Mouse (Mus musculus): ENCODE data around the gene Bcl2l12.

The Bcl2l12 gene

DNA sequence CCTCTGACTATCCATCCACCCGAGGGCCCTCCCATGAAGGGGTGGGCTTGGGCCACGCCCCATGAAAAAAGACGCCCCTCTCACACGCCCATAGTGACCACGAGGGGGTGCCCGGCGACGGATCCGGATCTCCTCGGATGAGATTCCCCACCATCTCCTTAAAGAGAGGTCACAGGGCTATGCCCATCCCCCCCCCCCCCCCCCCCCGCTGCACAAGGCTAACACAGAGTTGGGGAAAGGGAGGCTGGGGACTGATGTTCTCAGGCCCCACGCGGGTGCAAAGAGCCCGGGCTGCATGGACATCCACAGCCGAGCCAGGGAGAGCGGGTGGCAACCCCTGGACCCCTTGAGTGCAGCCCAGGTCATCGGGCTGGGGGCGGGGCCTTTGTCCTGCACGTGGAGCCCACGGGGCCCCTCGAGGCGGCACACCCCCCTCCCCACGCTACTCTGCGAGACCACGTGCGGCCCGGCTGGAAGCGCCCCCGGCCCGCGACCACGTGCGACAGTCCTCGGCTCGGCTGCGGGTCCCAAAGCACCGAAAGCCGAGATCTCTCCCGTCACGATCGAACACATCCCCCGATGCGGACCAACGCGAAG, 12.8 kb downstream of the Bcl2l12 start:
- peak; percentile 84 for DNase-seq

DNA sequence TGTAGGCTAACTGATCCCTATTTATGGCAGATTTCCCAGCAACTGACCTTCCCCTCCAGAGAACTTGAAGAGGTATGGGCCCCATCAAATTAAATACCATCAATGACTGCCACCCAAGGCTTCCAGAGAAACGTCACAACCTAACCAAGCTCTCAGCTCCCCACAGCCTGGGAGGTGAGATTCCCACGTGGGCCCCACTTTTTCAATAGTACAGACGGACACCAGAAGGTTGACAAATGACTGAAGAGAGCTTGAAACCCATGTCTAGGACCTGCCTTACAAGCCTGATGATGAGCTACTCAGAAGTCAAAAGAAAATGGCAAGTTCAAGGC, 13.7 kb downstream of the Bcl2l12 start:
- no peak for DNase-seq

DNA sequence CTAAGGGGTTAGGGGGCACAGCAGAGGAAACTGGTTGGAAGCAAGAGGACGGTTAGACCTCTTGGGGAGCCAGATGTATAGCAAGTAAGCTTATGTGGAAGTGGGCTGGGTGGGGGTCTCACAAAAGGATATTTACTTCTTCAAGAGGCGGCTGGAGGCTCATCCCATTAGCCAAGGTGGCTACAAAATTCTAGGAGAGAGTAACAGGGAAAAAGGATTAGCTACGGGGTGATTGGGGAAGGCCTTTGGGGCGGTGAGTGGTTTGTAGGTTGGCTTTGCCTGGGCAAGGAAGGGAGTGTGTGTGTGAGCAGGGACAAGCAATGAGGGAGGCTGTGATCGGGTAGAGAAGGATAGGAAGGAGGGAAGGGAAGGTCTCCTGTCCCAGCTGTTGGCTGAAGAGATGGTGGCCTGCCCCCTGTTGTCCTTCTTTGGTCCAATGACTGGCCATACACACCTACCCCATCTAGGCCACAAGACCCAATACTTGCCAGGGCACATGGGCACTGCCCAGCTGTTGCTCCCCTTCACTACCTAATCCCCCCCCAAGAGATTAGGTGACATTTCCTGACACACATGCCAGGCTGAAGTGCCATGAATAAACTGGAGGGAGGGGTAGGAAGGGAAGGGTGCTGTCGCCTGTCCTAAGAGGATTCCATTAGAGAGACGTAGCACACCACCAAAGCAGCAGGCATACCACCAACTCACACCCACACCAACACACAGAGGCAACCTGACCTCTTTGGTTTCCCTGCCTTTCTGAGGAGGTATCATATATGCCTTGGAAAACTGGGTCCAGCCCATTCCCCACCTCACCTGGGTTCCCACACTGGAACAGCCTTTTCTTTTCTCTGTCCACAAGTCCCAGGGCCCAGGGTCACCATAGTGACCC, 14.3 kb downstream of the Bcl2l12 start:
- no peak for DNase-seq

DNA sequence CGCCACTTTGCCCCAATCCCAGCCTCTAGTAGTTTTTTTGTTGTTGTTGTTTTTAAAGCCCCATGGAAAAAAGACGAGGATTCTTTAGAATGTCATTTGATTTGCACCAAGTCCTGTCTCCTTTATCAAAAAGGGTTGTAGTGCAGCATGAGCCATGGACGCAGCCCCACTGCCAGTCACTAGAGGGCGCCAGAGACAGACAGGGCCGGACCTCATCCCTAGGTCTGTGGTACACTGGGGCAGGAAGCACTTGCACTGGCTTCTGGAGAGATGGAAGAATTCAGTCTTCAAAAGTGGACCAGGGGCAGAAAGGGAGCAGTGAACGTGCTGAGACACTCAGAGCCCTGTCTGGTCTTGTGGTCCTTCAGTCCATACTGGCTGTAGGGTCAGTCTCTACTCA, 15.4 kb downstream of the Bcl2l12 start:
- DNase-seq = peak; percentile 84

DNA sequence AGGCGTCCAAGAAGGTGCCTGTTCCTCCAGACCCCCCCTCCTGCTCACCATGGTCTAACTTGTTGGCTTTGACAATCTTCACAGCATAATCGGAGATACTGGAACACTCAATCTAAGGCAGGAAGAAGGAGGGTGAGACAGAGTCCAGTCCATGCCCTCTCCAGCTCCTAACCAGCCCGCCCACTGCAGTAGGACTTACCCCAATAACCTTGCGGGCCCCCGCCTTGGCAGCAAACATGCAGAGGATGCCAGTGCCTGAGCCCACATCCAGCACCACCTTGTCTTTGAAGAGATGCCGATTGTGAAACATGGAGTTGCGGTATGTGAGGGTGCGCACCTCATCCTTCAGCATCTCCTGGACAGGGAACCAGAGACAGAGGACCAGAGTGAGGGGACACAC, 17.0 kb downstream of the Bcl2l12 start:
- DNase-seq = no peak

DNA sequence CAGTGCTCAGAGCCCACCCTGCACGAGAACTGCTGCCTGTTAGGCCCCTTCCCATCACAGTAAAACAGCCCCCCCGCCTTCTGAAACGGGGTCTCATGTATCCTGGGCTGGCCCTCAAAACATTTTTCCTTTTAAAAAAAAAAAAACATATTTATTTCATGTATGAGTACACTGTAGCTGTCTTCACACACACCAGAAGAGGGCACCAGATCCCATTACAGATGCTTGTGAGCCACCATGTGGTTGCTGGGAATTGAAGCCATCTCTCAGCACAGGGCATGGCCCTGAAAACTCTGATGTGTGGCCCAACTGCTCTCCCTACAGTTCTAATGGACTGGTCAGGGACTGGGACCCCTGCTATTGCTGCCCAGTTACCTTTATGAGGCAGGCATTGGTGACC, 20.2 kb downstream of the Bcl2l12 start:
- DNase-seq = no peak

DNA sequence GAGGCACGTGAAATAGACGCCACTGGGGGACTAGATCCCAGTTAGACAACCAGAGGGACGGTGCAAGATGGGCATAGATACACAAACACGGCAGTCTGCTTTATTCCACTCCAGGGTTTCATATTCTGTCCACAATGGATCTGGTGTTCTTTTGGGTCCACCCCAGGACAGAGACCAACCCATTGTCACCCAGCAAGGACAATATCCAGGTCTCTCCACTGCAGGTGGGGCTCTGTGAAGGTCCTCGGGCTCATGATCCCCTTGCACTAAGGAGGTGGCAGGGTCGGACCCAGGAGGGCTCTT, 23.4 kb downstream of the Bcl2l12 start:
- DNase-seq = no peak

DNA sequence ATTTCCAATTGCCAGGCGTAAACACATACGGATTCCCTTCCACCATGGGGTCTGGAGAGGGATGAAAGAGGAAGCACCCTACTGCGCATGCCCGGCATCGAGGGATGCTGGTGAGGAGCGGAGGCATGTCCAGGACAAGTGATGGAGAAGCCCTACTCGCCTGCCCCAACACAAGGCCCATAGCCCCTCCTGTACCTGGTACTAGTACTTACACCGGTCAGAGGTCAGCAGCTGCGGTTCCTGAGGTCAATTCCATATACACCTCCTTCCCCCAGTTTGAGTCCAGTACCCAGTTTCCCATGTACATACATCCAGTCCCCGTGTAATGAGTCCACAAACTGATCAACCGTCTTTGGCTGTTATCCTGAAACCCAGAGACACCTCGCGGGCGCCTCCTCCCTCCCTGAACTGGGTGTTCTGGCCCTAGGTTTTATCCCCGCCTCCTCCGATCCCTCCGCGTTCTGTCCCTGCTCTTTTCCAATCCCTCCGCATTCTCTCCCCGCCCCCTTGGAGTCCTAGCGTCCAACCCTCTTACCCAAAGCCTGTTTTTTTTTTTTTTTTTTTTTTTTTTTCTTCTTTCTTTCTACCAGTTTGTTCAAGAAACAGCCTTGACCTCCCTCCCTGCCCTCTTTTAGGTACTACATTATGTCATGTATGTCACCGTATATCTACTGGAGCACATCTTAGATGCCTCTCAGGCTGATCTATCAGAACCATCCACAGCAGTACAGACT, 24.0 kb downstream of the Bcl2l12 start, which contains the start of gene Cpt1c:
TSS of gene Cpt1c (minus strand) at position 469 of the 734 bp plus-strand sequence.
- peak; percentile 94 for DNase-seq

DNA sequence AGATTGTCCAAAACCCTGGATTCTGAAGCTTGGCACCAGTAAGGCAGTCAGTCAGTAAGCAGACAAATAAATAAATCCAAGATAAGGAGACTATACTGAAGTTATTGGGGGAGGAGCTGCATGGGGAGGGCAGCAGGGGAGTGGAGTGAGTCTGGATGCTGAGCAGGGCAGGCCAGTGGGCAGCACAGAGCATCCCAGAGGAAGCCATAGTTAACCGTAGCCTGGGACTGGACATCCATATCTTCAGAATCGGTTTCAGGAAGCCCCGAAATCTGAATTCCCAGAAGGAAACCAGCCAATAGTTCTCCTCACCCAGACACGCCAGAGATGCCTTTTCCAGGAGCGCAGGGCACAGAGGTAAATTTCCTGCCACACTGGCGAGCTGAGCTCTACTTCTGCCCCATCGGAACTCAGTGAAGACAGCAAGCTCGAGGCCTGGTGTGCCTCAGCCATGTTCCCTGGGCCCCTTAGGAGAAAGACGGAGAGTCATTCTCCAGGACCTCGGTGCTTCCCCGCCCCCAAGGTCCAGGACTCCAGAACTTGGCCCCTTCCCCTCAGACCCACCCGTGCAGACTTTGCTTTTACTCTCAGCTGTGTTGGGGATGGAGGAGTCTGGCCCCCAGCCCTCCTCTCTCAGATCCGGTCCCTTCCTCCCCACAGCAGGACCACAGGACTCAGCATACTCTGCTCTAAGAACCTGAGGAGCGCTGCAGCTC, 24.9 kb downstream of the Bcl2l12 start:
- DNase-seq = no peak

DNA sequence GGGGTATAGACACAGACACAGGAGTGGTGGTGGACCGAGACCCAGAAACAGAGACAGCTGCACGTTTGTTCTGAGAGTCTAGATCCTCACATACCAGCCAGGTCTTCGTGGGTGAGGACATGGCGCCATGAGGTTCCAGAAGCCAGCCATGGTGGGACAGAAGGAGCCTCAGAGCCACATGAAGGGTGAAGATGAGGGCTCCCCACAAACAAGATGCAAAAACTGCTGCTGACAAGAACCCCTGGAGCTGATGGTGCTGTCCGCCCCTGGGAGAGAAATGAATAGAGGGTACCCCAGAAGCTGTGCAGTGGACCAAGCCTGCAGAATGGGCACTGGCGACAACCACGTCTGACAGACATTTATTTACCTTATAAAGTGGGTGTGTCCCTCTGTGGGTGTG, 27.4 kb downstream of the Bcl2l12 start:
- DNase-seq = no peak

DNA sequence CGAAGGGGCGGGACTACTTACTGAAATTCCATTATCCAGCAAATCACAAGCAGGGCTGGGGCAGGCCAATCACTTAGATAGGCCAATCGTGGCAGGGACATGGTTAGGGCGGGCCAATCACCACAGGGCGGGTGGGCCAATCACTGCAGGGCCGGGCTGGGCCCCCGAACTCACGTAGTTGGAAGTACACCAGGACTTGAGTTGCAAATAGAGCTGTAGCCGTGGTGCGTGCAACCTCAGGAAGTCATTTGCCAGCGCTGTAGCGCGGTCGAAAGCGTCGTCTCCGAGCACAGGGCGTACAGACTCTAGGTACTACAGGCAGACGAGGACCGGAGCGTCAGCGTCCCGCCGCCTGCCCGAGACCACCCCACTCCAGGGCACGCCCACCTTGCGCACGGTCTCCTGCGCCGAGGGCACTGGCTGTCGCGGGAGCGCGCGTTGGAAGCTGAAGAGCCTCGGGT, 28.3 kb downstream of the Bcl2l12 start:
- DNase-seq = peak; percentile 93

DNA sequence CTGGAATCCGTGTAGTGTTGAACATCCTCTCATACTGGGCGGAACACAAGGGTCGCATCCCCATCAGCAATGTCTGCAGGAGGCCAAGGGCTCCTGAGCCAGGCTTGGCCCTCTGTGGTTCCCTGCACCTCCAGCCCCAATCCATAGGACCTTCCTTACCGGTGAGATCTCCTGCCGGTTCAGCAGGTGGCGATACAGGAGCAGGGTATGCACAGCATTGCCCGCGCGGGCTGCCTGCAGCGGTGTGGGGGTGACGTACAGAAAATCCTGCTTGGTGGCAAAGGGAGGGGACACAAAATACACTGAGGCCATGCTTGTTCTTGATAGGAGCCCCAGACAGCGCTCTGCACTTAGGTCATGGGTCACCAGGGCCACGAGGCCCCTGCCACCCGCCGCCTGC, 31.9 kb downstream of the Bcl2l12 start:
- no peak for DNase-seq

DNA sequence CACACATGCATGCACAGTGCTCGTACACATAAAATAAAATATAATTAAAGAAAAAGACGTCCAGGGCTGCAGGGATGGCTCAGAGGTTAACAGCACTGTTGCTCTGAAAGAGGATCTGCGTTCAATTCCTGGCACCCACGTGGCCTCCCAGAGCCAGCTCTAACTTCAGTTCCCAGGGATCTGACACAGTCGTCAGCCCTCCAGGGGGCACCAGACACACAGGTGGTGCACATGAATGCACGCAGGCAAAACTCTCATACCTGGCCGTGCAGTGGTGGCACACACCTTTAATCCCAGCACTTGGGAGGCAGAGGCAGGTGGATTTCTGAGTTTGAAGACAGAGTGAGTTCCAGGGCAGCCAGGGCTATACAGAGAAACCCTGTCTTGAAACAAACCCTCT, 32.5 kb downstream of the Bcl2l12 start:
- no peak for DNase-seq

DNA sequence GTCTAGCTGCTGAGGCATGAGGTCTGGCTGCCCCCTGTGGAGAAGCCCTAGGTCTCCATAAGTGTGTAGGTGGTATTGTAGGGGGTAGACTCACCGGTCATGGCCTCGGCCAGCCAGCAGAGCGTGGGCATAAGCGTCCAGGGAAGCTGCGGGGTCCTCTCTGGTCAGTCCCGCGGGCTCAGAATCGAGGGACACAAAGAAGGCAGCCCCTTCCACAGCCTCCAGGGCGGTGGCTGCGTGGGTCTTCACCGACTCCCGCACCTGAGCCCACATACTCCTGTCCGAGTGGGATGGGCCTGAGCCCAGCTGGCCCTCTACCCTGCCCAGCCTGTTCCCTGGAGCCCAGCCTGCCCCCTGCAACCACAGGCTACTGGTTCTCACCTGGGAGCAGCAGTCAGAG, 33.5 kb downstream of the Bcl2l12 start:
- no peak for DNase-seq

DNA sequence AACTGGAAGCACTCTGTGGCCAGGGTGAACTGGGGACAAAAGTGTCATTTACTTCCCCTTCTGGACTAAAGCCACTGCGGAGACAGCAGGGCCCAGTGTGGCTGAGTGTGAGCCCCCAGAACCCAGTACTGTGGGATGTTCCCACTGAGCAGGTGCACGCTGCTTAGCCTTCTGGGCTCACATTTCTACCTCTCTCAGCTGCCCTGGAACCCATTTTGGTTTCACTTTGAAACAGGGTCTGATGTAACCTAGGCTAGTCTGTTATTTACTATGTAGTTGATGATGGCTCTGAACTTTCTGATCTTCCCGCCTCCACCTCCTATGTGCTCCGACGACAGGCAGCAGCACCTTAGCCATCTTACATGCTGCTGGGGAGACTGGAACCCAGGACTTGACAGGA, 35.7 kb downstream of the Bcl2l12 start:
- DNase-seq = no peak

DNA sequence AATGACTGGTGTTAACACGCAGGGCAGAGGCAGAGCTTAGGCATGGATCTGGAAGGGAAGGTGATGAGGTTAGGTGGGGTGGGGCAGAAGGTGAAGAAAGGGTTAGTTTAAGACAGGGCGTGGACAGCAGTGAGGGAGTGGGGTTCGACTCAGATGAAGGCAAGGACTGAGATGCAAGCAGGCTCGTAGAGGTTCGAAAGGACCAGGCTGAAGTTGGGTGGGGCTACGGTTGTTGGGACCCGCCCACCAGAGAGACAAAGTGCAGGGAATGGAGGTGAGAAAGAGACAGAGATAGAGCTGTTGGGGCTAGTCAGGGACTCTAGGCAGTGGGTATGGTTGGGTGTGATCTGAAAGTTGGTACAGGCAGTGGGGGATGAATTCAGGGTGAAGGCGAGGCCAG, 36.2 kb downstream of the Bcl2l12 start:
- no peak for DNase-seq

DNA sequence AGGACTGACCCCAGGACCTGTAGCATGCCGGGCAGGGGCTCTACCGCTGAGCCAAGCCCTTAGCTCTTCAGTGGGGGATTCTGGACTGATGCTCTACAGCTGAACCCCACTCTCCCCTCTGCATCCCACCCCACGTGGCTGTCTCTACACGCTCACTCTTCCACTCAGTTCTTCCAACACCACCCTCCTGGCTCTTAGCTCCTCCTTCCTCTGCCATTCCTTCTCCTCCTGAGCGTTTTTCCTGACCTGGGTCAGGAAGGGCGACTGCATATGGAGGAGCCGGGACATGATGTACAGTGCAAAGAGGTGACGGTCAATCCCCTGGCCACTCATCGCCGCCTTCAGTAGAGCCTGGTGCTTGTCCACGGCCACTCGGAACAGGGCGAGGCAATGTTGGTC, 38.0 kb downstream of the Bcl2l12 start:
- DNase-seq = no peak

DNA sequence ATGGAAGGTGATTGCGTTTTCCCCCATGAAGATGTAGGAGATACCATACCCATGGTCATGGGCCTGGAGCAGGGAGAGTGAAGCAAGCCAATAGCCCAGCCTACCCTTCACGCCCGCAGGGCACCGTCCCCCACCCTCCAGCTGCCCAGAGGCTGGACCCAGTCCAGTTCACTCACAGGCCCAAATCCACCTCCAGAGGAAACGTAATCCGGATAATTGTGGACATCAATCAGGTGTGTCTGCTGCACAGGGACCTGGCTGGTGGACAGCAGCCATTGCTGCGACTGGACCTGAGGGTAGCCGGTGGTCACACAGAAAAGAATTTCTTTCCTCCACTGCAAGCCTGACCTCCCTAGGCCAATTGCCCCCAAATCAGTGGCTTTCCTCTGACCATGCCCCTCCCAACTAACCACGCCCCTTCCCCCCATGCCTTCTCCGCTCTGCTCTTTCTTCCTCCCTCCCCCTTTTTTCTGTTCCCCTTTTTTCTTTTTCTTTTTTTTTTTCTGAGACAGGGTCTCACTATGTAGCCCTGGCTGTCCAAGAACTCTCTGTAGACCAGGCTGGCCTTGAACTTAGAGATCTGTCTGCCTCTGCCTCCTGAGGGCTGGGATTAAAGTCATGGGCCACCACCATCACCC, 38.5 kb downstream of the Bcl2l12 start:
- DNase-seq = no peak

DNA sequence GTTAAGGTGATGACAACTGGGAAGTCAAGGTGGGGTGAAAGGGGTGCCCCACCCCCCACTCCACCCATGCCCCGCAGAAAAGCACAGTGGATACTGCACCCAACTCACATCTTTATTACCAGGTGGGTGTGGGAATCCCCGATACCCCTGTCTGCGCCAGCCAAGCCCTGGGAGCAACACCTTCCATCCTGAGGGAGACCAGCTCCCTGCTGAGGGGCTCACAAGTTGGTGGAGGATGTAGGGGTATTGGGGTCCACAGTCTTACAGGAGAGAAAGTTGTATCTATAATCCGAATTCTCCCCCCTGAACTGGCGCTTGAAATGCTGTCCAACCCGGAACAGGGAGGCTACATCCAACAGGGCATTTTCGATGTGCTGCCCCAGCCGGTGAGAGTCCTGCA, 39.2 kb downstream of the Bcl2l12 start:
- no peak for DNase-seq

DNA sequence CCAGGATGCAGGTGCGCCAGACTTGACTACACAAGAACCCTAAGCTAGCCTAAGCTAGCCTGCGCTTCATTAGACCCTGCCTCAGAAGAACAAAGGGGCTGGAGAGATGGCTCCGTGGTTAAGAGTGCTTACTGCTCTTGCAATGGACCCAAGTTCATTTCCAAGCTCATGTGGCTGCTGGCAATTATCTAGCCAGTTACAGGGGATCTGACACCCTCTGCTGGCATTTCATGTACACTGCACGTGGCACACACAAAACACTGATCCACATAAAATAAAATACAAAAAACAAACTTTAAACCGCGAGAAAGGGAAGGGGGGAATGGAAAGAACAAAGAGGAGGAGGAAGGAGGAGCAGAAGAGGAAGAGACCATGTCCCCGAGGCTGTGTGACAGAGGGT, 40.3 kb downstream of the Bcl2l12 start:
- peak; percentile 65 for DNase-seq

DNA sequence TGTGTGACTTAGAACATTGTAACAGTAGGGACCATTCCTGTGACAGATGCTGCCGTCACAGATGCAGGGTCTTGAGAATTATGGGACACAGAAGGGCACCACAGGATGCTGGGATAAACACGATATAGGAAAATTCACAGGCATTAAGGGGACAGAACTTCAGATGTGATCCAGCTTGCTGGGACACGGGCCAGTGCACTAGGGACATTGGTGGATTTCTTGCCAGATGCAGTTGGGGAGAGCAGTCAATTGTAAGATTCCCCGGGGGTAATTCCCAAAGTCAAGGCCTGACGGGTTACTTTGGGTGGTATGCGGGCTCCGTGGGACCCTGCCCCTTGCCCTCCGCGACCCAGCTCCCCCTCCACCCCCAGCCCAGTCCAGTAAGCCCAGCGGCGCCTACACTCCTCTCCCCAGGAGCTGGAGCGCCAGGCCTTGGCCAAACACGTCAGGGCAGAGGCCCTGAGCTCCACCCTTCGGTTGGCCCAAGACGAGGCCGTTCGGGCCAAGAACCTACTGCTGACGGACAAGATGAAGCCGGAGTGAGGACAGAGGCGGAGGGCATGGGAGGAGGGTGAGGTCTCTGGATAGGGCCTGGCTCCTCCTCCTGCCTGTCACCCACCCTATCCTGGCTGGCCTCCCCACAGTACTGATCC, 41.2 kb downstream of the Bcl2l12 start:
- DNase-seq = no peak

DNA sequence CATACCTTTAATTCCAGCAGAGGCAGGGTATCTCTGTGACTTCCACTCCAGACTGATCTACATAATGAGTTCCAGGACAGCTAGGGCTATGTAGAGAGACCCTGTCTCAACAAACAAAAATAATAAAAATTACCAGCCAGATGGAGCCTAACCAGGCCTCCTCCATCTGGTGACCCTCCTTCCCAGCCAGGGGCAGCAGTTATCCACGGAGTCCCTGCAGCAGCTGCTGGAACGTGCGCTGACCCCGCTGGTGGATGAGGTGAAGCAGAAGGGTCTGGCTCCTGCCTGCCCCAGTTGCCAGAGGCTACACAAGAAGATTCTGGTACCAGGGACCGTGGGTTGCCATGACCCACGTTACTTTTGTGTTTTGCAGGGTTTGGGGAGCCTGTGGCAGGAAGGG, 42.2 kb downstream of the Bcl2l12 start:
- no peak for DNase-seq

Data from retina, postnatal 1 day (tissue).